Mouse (Mus musculus) left cerebral cortex, postnatal 14 days (tissue): ENCODE measurements around the gene Rpl18a. TPM values are rescaled to one million over a fixed set of nuclear protein-coding genes. Genes with fewer than 3 reads are reported as not detected.
A peak's percentile ranks its signal among the peaks of the same experiment; 100 is the strongest.

Experiments used
- DNase-seq, 2 experiments: peaks; one replicate each; pipeline ENCODE4 v3.0.0; 2021 to 2022; ENCODE audit warnings: low spot score in 2 of 2, mixed read lengths in 1 of 2
- intact Hi-C: fragments of 180-260 bp; cut with DNase I; formaldehyde crosslinking; loops from one replicate; pipeline ENCODE4 v1.15.1; 2025
- total RNA-seq, 2 experiments: library from RNA; stranded (reverse); gene quantifications; 2 replicates each; pipeline ENCODE4 v1.2.3; 2021

Rpl18a gene
- total RNA-seq, 2 experiments from 2014 or later: 581 to 588 TPM

- intact Hi-C loops: loop anchor here (2.0 to 10.0 kb wide), 2 partner anchors 18 to 482 kb away; partner anchors contain the start of gene Ocel1
- no peak for DNase-seq
These were observed 4.1 kb downstream of the Rpl18a start for GRCm38 (mm10) chr8:70892896-70893655.

GRCm38 (mm10) chr8:70892022-70892895, 5.0 kb downstream of the Rpl18a start, which contains the start of gene Slc5a5:
TSS of gene Slc5a5 (minus strand) at chr8:70892757.
- no peak for DNase-seq
- intact Hi-C loops: loop anchor here (2.0 to 10.0 kb wide), 2 partner anchors 17 to 483 kb away; partner anchors contain the start of gene Ocel1

DNA sequence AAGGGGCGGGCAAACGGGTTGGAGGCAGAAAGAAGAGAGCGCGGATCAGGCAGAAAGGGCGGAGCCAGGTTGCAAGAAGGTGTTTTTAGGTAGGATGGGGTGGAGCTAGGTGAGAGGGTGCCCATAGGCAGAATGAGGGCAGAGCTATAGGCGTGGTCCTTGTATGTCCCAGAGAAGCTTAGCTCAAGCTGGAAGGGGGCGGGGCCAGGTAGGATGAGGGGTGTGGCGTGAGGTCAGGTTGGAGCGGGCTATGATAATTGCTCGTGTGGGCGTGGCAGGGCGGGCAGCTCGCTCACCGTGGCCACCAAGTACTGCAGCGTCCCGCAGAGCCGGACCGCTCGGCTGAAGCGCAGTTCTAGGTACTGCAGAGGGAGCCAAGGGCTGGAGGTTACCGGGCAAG, 5.9 kb downstream of the Rpl18a start:
- DNase-seq: no peak
- intact Hi-C loops: loop anchor here (10.0 kb wide), 1 partner anchor 483 kb away; the partner anchor contains the start of gene Ocel1

- intact Hi-C loops: loop anchor here (10.0 kb wide), 1 partner anchor 484 kb away; the partner anchor contains the start of gene Ocel1
- no peak for DNase-seq
These were observed 6.6 kb downstream of the Rpl18a start for GRCm38 (mm10) chr8:70890656-70891055.

DNA sequence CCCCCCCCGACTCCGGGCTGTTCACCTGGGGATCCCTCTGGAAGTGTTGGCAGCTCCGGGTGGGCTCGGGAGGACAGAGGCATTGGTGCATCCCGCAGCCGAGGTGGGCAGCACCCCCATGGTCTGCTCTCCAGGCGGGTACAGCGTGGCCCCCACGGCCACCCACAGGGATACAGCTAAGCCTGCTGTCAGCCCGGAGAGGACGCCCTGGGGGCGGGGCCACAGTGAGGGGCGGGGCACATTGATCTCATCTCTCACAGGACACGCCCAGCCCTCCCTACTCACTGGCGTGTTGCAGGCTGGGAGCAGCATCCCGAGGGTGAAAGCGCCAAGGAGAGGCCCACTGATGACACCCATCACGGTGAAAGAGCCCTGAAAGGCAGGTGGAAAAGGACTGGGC, 9.5 kb downstream of the Rpl18a start:
- DNase-seq: no peak
- intact Hi-C loops: no loop called here

GRCm38 (mm10) chr8:70885612-70886011, 11.6 kb downstream of the Rpl18a start:
- intact Hi-C loops: no loop called here
- no peak for DNase-seq

GRCm38 (mm10) chr8:70884683-70885082, 12.5 kb downstream of the Rpl18a start:
- no peak for DNase-seq
- intact Hi-C loops: no loop called here

DNA sequence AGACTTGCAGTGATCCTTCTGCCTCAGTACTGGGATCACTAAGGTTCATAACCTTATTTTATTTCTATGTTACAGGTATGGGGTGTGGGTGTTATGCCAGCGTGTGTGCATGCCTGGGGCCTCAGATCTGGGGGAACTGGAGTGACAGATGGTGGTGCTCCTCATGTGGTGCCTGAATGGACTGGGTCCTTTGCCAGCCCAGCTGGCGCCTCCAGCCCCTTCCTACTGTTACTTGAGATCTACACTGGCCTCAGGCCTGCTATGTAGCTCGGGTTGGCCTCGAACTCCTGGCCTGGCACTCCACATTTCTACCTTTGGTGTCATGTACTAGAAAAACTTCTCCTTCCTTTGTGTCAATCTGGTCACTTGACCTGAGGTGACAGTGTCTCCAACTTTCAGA, 13.0 kb downstream of the Rpl18a start:
- no peak for DNase-seq
- intact Hi-C loops: no loop called here

GRCm38 (mm10) chr8:70880546-70880945, 16.7 kb downstream of the Rpl18a start:
- intact Hi-C loops: no loop called here
- no peak for DNase-seq

GRCm38 (mm10) chr8:70880126-70880525, 17.1 kb downstream of the Rpl18a start:
- no peak for DNase-seq
- intact Hi-C loops: no loop called here

DNA sequence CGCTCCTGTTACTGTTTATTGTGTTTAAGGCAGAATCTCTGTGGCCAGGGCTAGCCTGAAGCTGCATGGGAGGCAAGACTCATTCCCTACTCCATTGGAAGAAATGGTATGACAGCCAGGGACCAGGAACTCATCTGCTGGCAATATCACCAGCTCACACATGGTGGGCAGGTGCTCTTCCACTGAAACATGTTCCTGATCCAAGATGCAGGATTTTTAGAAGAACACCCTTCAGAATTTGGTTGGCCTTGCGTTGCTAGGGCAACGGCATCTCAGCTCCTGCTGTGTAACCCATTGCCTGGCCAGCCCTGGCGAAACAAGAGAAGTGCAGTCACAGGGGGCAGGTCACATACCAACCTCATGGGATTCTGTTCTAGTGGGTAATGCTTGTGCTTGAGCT, 17.7 kb downstream of the Rpl18a start:
- no peak for DNase-seq
- intact Hi-C loops: no loop called here

- no peak for DNase-seq
- intact Hi-C loops: no loop called here
These were observed 19.0 kb downstream of the Rpl18a start for GRCm38 (mm10) chr8:70878178-70878577.

DNA sequence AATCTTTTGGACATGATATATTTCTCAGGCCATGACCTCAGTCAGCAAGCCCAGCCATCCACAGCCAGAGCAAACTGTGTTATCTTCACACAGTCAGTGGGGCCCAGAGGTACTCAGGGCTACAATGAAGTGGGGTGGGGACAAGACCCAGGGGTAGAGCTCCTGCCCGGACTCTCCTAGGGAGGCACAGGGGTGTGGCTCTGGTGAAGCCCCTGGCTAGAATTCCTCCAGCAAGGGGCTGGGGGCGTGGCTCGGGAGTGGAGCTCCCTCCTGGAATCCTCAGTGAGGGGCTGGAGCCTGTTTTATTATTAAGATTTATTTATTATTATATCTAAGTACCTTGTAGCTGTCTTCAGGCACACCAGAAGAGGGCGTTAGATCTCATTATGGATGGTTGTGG, 20.8 kb downstream of the Rpl18a start:
- DNase-seq: no peak
- intact Hi-C loops: no loop called here

- intact Hi-C loops: loop anchor here (2.0 kb wide), 1 partner anchor 18 kb away; the partner anchor contains the start of gene Slc5a5
- DNase-seq: no peak
These were observed 22.8 kb downstream of the Rpl18a start for GRCm38 (mm10) chr8:70874441-70874840.

DNA sequence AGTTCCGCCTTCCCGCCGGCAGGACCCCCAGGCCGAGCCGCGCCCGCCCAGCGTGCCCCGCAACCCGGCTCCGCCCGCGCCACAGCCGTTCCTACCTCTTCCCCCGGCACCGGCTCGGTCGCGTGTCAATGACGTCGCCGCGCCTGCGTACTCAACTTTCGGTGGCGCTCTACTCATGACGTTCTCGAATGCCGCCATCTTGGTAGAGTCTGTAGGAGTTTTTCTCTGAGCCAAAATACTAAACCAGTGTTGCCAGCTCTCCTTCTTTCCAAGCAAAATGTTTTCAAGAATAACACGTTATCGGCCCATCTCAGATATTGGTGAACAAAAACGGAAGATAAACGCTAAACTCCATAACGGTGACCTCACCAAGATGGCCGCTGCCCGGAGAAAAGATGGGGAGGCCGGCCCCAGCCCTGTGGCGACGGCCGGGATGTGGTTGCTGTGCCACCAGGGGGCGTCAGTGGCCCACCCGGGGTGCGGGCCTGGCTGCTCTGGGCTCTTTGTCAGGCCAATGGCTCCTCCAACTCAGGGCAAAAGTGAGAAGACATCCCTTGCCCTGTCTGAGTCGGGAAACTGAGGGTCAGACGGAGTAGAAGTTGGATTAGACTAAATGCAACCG, 23.7 kb downstream of the Rpl18a start, which contains the start of gene Ccdc124:
Ccdc124 (minus strand) TSS at position 572 of the 622 bp plus-strand sequence.
- peak; percentile 96 for DNase-seq
- intact Hi-C loops: loop anchor here (1.0 kb wide), 1 partner anchor 24 kb away; the partner anchor contains the start of gene Rpl18a

DNA sequence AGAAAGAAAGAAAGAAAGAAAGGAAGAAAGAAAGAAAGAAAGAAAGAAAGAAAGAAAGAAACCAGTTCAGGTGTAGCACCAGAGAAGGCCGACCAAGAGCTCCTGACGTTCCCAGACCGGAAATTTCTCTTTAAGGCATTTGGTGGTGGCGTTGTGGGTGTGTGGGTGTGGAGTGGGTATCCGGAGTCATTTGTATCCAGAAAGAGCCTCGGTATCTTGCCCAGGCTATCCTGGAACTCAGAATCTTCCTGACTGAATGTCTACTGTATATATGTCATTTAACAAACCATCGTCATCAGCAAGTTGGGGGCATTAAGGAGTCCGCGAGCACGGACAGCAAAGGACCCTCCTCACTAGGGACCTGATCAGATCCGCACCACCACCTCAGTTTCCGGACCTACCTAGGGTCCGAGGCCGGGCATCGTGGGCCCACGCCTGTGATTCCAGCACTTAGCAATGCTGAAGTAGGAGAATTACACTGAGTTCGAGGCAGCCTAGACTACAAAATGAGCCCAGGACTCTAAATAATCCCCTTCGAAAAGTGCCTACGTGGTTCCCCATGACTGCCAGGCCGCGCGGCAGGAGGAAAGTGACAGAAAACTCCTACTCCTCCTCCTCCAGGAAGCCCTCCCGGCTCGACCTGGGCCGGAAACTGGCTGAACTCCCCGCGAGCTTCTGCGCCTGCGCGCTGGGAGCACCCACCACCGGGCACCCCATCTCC, 24.4 kb downstream of the Rpl18a start:
- intact Hi-C loops: loop anchor here (1.0 kb wide), 1 partner anchor 24 kb away; the partner anchor contains the start of gene Rpl18a
- DNase-seq: no peak

GRCm38 (mm10) chr8:70871195-70871807, 25.9 kb downstream of the Rpl18a start:
- DNase-seq: no peak
- intact Hi-C loops: no loop called here

GRCm38 (mm10) chr8:70869601-70870041, 27.6 kb downstream of the Rpl18a start:
- DNase-seq: peak; percentile 84 to 87
- intact Hi-C loops: loop anchor here (1.0 kb wide), 1 partner anchor 25 kb away; no protein-coding TSS in a partner anchor
